ENCODE assay signal across 8 mouse cellular contexts in genomic region chr3:96181510-96182381, GRCm38 (mm10). TPM values are rescaled to one million over a fixed set of nuclear protein-coding genes. Genes with fewer than 3 reads are reported as not detected.
DNase-seq lines count a peak whose midpoint lies in the region; ATAC-seq lines count a peak whose summit lies in the region.

No protein-coding gene starts in this region.

- WGBS in kidney, embryonic 14.5 days: 44% methylated on average over 12 of the region's 12 CpGs
- 37% methylated on average over 12 of the region's 12 CpGs for WGBS in intestine, embryonic 15.5 days
- WGBS in neural tube, embryonic 14.5 days: 32% methylated on average over 12 of the region's 12 CpGs

- H3K9me3 ChIP-seq in kidney, embryonic 14.5 days (ENCODE audit: control insufficient read depth, low read length): no peaks in the 10 kb centered on the region
- H3K9me3 ChIP-seq in intestine, embryonic 15.5 days: no peaks in the 10 kb centered on the region
- no peaks in the 10 kb centered on the region for H3K9me3 ChIP-seq in neural tube, embryonic 14.5 days (ENCODE audit: control insufficient read depth, low read length)

- intact Hi-C loops in gastrocnemius, postnatal 14 days (cut with DNase I; ENCODE audit: low total_unique reads): no loop called here

- H3K27ac ChIP-seq in kidney, embryonic 14.5 days (ENCODE audit: low read depth, low read length): no peak overlapping the region
- no peak overlapping the region for H3K27ac ChIP-seq in intestine, embryonic 15.5 days
- H3K27ac ChIP-seq in neural tube, embryonic 14.5 days (ENCODE audit: low read depth, low read length): peak overlapping the region; percentile 77

- H3K9ac ChIP-seq in kidney, embryonic 14.5 days (ENCODE audit: low read depth, low read length): no peak overlapping the region
- H3K9ac ChIP-seq in intestine, embryonic 15.5 days: no peak overlapping the region; the same call in 1 of the 2 replicates
- H3K9ac ChIP-seq in neural tube, embryonic 14.5 days (replicated peaks; ENCODE audit: low read depth, low read length): peak overlapping the region; percentile 83

- H3K4me1 ChIP-seq in kidney, embryonic 14.5 days (ENCODE audit: control insufficient read depth, insufficient read depth, low read length): peaks cover 16% of the 10 kb centered on the region
- H3K4me1 ChIP-seq in intestine, embryonic 15.5 days (replicated peaks): peaks cover 21% of the 10 kb centered on the region
- H3K4me1 ChIP-seq in neural tube, embryonic 14.5 days (ENCODE audit: control insufficient read depth, insufficient read depth, low read length): peaks cover 17% of the 10 kb centered on the region

- H3K4me2 ChIP-seq in kidney, embryonic 14.5 days (replicated peaks; ENCODE audit: low read depth, low read length): peak overlapping the region; percentile 63
- H3K4me2 ChIP-seq in intestine, embryonic 15.5 days (replicated peaks): peak overlapping the region; percentile 82
- H3K4me2 ChIP-seq in neural tube, embryonic 14.5 days (ENCODE audit: low read depth, low read length): peak overlapping the region; percentile 74

- no peak for ATAC-seq in kidney, embryonic 14.5 days (ENCODE audit: low FRiP score, low TSS enrichment)
- ATAC-seq in intestine, embryonic 15.5 days: peak; percentile 50; the same call in 1 of the 2 replicates
- ATAC-seq in neural tube, embryonic 14.5 days (ENCODE audit: low read depth): peak; percentile 52

- peaks cover 20% of the 10 kb centered on the region for H3K36me3 ChIP-seq in kidney, embryonic 14.5 days (ENCODE audit: control insufficient read depth, insufficient read depth, low read length)
- peaks cover 5% of the 10 kb centered on the region for H3K36me3 ChIP-seq in intestine, embryonic 15.5 days
- peaks cover 12% of the 10 kb centered on the region for H3K36me3 ChIP-seq in neural tube, embryonic 14.5 days (ENCODE audit: control insufficient read depth, insufficient read depth, low read length)

- H3K4me3 ChIP-seq in kidney, embryonic 14.5 days (ENCODE audit: low read length): peak overlapping the region; percentile 48
- H3K4me3 ChIP-seq in intestine, embryonic 15.5 days (replicated peaks): peak overlapping the region; percentile 48
- H3K4me3 ChIP-seq in neural tube, embryonic 14.5 days (ENCODE audit: low read depth, low read length): peak overlapping the region; percentile 58

- no peak for DNase-seq in kidney, adult 18-20 months
- DNase-seq in cerebellum, postnatal 36 days: peak; percentile 49 to 50
- DNase-seq in gastrocnemius, adult 18-20 months (ENCODE audit: low spot score): no peak
- no peak for DNase-seq in gastrocnemius, postnatal 14 days
- no peak for DNase-seq in urinary bladder, postnatal 36 days (ENCODE audit: low spot score in 2 of 2)

- H3K27me3 ChIP-seq in kidney, embryonic 14.5 days (ENCODE audit: control insufficient read depth, insufficient read depth, low read length): no peaks in the 10 kb centered on the region
- no peaks in the 10 kb centered on the region for H3K27me3 ChIP-seq in intestine, embryonic 15.5 days (replicated peaks)
- no peaks in the 10 kb centered on the region for H3K27me3 ChIP-seq in neural tube, embryonic 14.5 days (ENCODE audit: control insufficient read depth, insufficient read depth, low read length)

RNA-seq across cellular contexts. Expression of gene Sv2a, which starts 0.8 kb away (rescaled TPM):
- polyA plus RNA-seq in kidney, embryonic 14.5 days (2014; fragmentation: Nextera tagmentation; extraction: Ambion mirVana): 2.2 and 3.3 TPM in 2 replicates
- polyA plus RNA-seq in intestine, embryonic 15.5 days (2015; fragmentation: Nextera tagmentation; extraction: Ambion mirVana): 6.0 and 7.4 TPM in 2 replicates
- polyA plus RNA-seq in neural tube, embryonic 14.5 days (2014; fragmentation: Nextera tagmentation; extraction: Ambion mirVana): 91.0 and 91.7 TPM in 2 replicates
- under 1 TPM; 0.17 to 0.21 TPM for total RNA-seq in gastrocnemius, adult 18-20 months (2021)
- total RNA-seq in gastrocnemius, postnatal 14 days (2021): 1 to 10 TPM; 1.8 to 4.0 TPM

RNA-seq across cellular contexts. Expression of gene Sf3b4, which starts 9.6 kb away (rescaled TPM):
- polyA plus RNA-seq in kidney, embryonic 14.5 days (2014; fragmentation: Nextera tagmentation; extraction: Ambion mirVana): 220 and 235 TPM in 2 replicates
- 152 and 153 TPM in 2 replicates for polyA plus RNA-seq in intestine, embryonic 15.5 days (2015; fragmentation: Nextera tagmentation; extraction: Ambion mirVana)
- polyA plus RNA-seq in neural tube, embryonic 14.5 days (2014; fragmentation: Nextera tagmentation; extraction: Ambion mirVana): 145 and 150 TPM in 2 replicates
- 10 to 100 TPM; 12.1 to 14.4 TPM for total RNA-seq in gastrocnemius, adult 18-20 months (2021)
- 10 to 100 TPM; 10.3 to 13.2 TPM for total RNA-seq in gastrocnemius, postnatal 14 days (2021)

RNA-seq across cellular contexts. Expression of gene Mtmr11, which starts 19.9 kb away (rescaled TPM):
- polyA plus RNA-seq in kidney, embryonic 14.5 days (2014; fragmentation: Nextera tagmentation; extraction: Ambion mirVana): 14.0 and 22.6 TPM in 2 replicates
- 20.0 and 20.2 TPM in 2 replicates for polyA plus RNA-seq in intestine, embryonic 15.5 days (2015; fragmentation: Nextera tagmentation; extraction: Ambion mirVana)
- polyA plus RNA-seq in neural tube, embryonic 14.5 days (2014; fragmentation: Nextera tagmentation; extraction: Ambion mirVana): 10.9 and 11.6 TPM in 2 replicates
- total RNA-seq in gastrocnemius, adult 18-20 months (2021): 1 to 10 TPM; 2.0 to 3.1 TPM
- 1 to 10 TPM; 4.1 to 5.2 TPM for total RNA-seq in gastrocnemius, postnatal 14 days (2021)

RNA-seq across cellular contexts. Expression of gene Bola1, which starts 37.8 kb away (rescaled TPM):
- polyA plus RNA-seq in kidney, embryonic 14.5 days (2014; fragmentation: Nextera tagmentation; extraction: Ambion mirVana): 65.0 and 70.9 TPM in 2 replicates
- polyA plus RNA-seq in intestine, embryonic 15.5 days (2015; fragmentation: Nextera tagmentation; extraction: Ambion mirVana): 59.5 and 60.7 TPM in 2 replicates
- 61.5 and 69.0 TPM in 2 replicates for polyA plus RNA-seq in neural tube, embryonic 14.5 days (2014; fragmentation: Nextera tagmentation; extraction: Ambion mirVana)
- total RNA-seq in gastrocnemius, adult 18-20 months (2021): 10 to 100 TPM; 27.8 to 31.6 TPM
- 10 to 100 TPM; 26.4 to 27.7 TPM for total RNA-seq in gastrocnemius, postnatal 14 days (2021)

RNA-seq across cellular contexts. Expression of gene Hist2h2ab, which starts 37.9 kb away (rescaled TPM):
- polyA plus RNA-seq in kidney, embryonic 14.5 days (2014; fragmentation: Nextera tagmentation; extraction: Ambion mirVana): 2.2 and 2.4 TPM in 2 replicates
- 1.1 and 1.6 TPM in 2 replicates for polyA plus RNA-seq in intestine, embryonic 15.5 days (2015; fragmentation: Nextera tagmentation; extraction: Ambion mirVana)
- polyA plus RNA-seq in neural tube, embryonic 14.5 days (2014; fragmentation: Nextera tagmentation; extraction: Ambion mirVana): 0.71 and 0.72 TPM in 2 replicates
- 1 to 10 TPM in 1 of 2 experiments, under 1 TPM in 1; 0.62 to 1.8 TPM for total RNA-seq in gastrocnemius, adult 18-20 months (2021)
- 1 to 10 TPM; 3.4 to 7.1 TPM for total RNA-seq in gastrocnemius, postnatal 14 days (2021)

Comparison
In these comparisons a context has a peak if more than half of its experiments do, and no peak if none do; other contexts are left out.
1. DNase-seq: peak in cerebellum, postnatal 36 days (2 of 2); none in kidney, adult 18-20 months (single experiment), gastrocnemius, adult 18-20 months (single experiment), gastrocnemius, postnatal 14 days (single experiment) and urinary bladder, postnatal 36 days (0 of 2).
2. RNA of gene Sv2a, which starts 0.8 kb away (polyA plus RNA-seq): 91.0 to 91.7 TPM in neural tube, embryonic 14.5 days; 6.0 to 7.4 TPM in intestine, embryonic 15.5 days and 2.2 to 3.3 TPM in kidney, embryonic 14.5 days; every median in the first group is over 10 times any median in the second.
3. Peak in every context shown above with its lines, with median percentiles within 50 percentile points of each other: H3K4me2 ChIP-seq and H3K4me3 ChIP-seq.